Mouse (Mus musculus) hindbrain, embryonic 13.5 days (tissue): Measurements from ENCODE around the gene Tex12. TPM values are rescaled to one million over a fixed set of nuclear protein-coding genes. Genes with fewer than 3 reads are reported as not detected.

Experiments
- ATAC-seq: fragments of 200-750 bp; cut with Nextera tagmentation; 2 replicates; pipeline ENCODE4 v1.8.0; 2017; ENCODE audit warnings: moderate TSS enrichment; ENCODE audit not compliant: low FRiP score
- H3K27ac ChIP-seq: fragments of 300-500 bp; sonication (generic); 2 replicates; pipeline ENCODE4 v1.5.1; 2015; ENCODE audit warnings: inconsistent platforms, mild to moderate bottlenecking, moderate library complexity
- H3K27me3 ChIP-seq: fragments of 300-500 bp; sonication (generic); 2 replicates; pipeline ENCODE4 v1.6.1; 2015; ENCODE audit warnings: mild to moderate bottlenecking, inconsistent platforms
- H3K36me3 ChIP-seq: fragments of 300-500 bp; sonication (generic); 2 replicates; pipeline ENCODE4 v1.6.1; 2015; ENCODE audit warnings: mild to moderate bottlenecking, inconsistent platforms
- H3K4me1 ChIP-seq: fragments of 300-500 bp; sonication (generic); replicated peaks from 2 replicates; pipeline ENCODE4 v1.6.1; 2015; ENCODE audit warnings: inconsistent platforms
- H3K4me2 ChIP-seq: fragments of 300-500 bp; sonication (generic); 2 replicates; pipeline ENCODE4 v1.6.1; 2015; ENCODE audit warnings: inconsistent platforms, mild to moderate bottlenecking, moderate library complexity
- H3K4me3 ChIP-seq: fragments of 300-500 bp; sonication (generic); 2 replicates; pipeline ENCODE4 v1.5.1; 2015; ENCODE audit warnings: mild to moderate bottlenecking, inconsistent platforms
- H3K9ac ChIP-seq: fragments of 300-500 bp; sonication (generic); 2 replicates; pipeline ENCODE4 v1.6.1; 2015; ENCODE audit warnings: mild to moderate bottlenecking, inconsistent platforms
- H3K9me3 ChIP-seq: fragments of 300-500 bp; sonication (generic); 2 replicates; pipeline ENCODE4 v1.6.1; 2016; ENCODE audit warnings: inconsistent platforms
- WGBS: fragments of 180-500 bp; shearing (Covaris S2); methylation state at CpG from one replicate; pipeline ENCODE4 v1.1.7; 2015; 5-methylcytosine and 5-hydroxymethylcytosine counted together
- polyA plus RNA-seq: library from polyadenylated mRNA; unstranded; fragments of >200 nt; fragmentation: Nextera tagmentation; extraction: Ambion mirVana; gene quantifications from 2 replicates; pipeline ENCODE4 v1.2.1, GENCODE M21; 2015

Tex12 gene
- polyA plus RNA-seq, 1 experiment from 2014 or later, result 0.22 TPM

GRCm38 (mm10) chr9:50525585-50525984 lies 35.5 kb downstream of the Tex12 start:
- ATAC-seq, result no peak
- Histone ChIP-seq H3K9ac (no peak overlapping the region; the same call in 1 of the 2 replicates), H3K4me1 (peaks cover 17% of the 10 kb centered on the region), H3K27ac (no peak overlapping the region), H3K36me3 (peaks cover 20% of the 10 kb centered on the region), H3K27me3 (no peaks in the 10 kb centered on the region), H3K4me2 (no peak overlapping the region), H3K9me3 (no peaks in the 10 kb centered on the region), H3K4me3 (no peak overlapping the region)
- WGBS, result 91% methylated on average over 5 of the region's 5 CpGs

- Histone ChIP-seq H3K4me2 (no peak overlapping the region), H3K27me3 (no peaks in the 10 kb centered on the region), H3K27ac (no peak overlapping the region), H3K36me3 (peaks cover 20% of the 10 kb centered on the region), H3K4me1 (peaks cover 17% of the 10 kb centered on the region), H3K4me3 (no peak overlapping the region), H3K9me3 (no peaks in the 10 kb centered on the region), H3K9ac (no peak overlapping the region)
- 90% methylated on average over 5 of the region's 5 CpGs for WGBS
- no peak for ATAC-seq
Observed at GRCm38 (mm10) chr9:50524936-50525335, 36.2 kb downstream of the Tex12 start.

- peaks cover 11% of the 10 kb centered on the region for H3K4me1 ChIP-seq
- no peaks in the 10 kb centered on the region for H3K27me3 ChIP-seq
- no peaks in the 10 kb centered on the region for H3K9me3 ChIP-seq
- no peak overlapping the region for H3K4me3 ChIP-seq
- 84% methylated on average over 5 of the region's 5 CpGs for WGBS
- H3K36me3 ChIP-seq, result peaks cover 20% of the 10 kb centered on the region
- H3K27ac ChIP-seq, result no peak overlapping the region
- no peak for ATAC-seq
- H3K4me2 ChIP-seq, result no peak overlapping the region
- H3K9ac ChIP-seq, result 0 out of 2 replicates have a peak overlapping the region, but pooled peaks have one; percentile 8
Observed at GRCm38 (mm10) chr9:50522574-50522973, 38.6 kb downstream of the Tex12 start.

- Histone ChIP-seq H3K36me3 (peaks cover 20% of the 10 kb centered on the region), H3K27me3 (no peaks in the 10 kb centered on the region), H3K9ac (no peak overlapping the region), H3K9me3 (no peaks in the 10 kb centered on the region), H3K27ac (no peak overlapping the region), H3K4me1 (peaks cover under 1% of the 10 kb centered on the region), H3K4me3 (no peak overlapping the region), H3K4me2 (no peak overlapping the region)
- no peak for ATAC-seq
- 66% methylated on average over 2 of the region's 2 CpGs for WGBS
Observed at GRCm38 (mm10) chr9:50521562-50521961, 39.6 kb downstream of the Tex12 start.

- H3K36me3 ChIP-seq, result peaks cover 20% of the 10 kb centered on the region
- no peaks in the 10 kb centered on the region for H3K4me1 ChIP-seq
- no peak overlapping the region for H3K4me2 ChIP-seq
- no peak overlapping the region for H3K9ac ChIP-seq
- no peaks in the 10 kb centered on the region for H3K9me3 ChIP-seq
- 88% methylated on average over 6 of the region's 6 CpGs for WGBS
- no peak overlapping the region for H3K27ac ChIP-seq
- no peak for ATAC-seq
- H3K4me3 ChIP-seq, result no peak overlapping the region
- no peaks in the 10 kb centered on the region for H3K27me3 ChIP-seq
Observed at GRCm38 (mm10) chr9:50520748-50521147, 40.4 kb downstream of the Tex12 start.

GRCm38 (mm10) chr9:50518781-50519180 lies 42.3 kb downstream of the Tex12 start:
- ATAC-seq, result no peak
- Histone ChIP-seq H3K9me3 (no peaks in the 10 kb centered on the region), H3K4me2 (no peak overlapping the region), H3K4me1 (no peaks in the 10 kb centered on the region), H3K36me3 (peaks cover 10% of the 10 kb centered on the region), H3K27ac (no peak overlapping the region), H3K4me3 (no peak overlapping the region), H3K9ac (no peak overlapping the region), H3K27me3 (no peaks in the 10 kb centered on the region)
- WGBS, result 13% methylated on average over 2 of the region's 2 CpGs

GRCm38 (mm10) chr9:50515462-50515861 lies 45.7 kb downstream of the Tex12 start:
- Histone ChIP-seq H3K27me3 (no peaks in the 10 kb centered on the region), H3K4me3 (no peak overlapping the region), H3K4me2 (no peak overlapping the region), H3K27ac (no peak overlapping the region), H3K36me3 (no peaks in the 10 kb centered on the region), H3K4me1 (no peaks in the 10 kb centered on the region), H3K9ac (no peak overlapping the region), H3K9me3 (no peaks in the 10 kb centered on the region)
- WGBS, result 95% methylated on average over 5 of the region's 5 CpGs
- ATAC-seq, result no peak

GRCm38 (mm10) chr9:50507570-50507969 lies 53.6 kb downstream of the Tex12 start:
- H3K4me2 ChIP-seq, result no peak overlapping the region
- no peaks in the 10 kb centered on the region for H3K27me3 ChIP-seq
- ATAC-seq, result no peak
- H3K9ac ChIP-seq, result no peak overlapping the region
- no peaks in the 10 kb centered on the region for H3K9me3 ChIP-seq
- no peaks in the 10 kb centered on the region for H3K36me3 ChIP-seq
- 86% methylated on average over 7 of the region's 7 CpGs for WGBS
- H3K4me3 ChIP-seq, result no peak overlapping the region
- H3K27ac ChIP-seq, result no peak overlapping the region
- no peaks in the 10 kb centered on the region; the same call in 1 of the 2 replicates for H3K4me1 ChIP-seq

Other genes starting within 250 kb of the Tex12 start
- 142 and 149 TPM in 2 replicates for gene Rpl10-ps3, start 216.4 kb downstream of the Tex12 start, polyA plus RNA-seq
- 0.48 and 0.63 TPM in 2 replicates for gene Plet1, start 66.8 kb downstream of the Tex12 start, polyA plus RNA-seq
- 119 and 128 TPM in 2 replicates for gene Pts, start 32.6 kb downstream of the Tex12 start, polyA plus RNA-seq
- gene Il18, start 6.5 kb downstream of the Tex12 start, polyA plus RNA-seq, result 17.3 and 17.9 TPM in 2 replicates
- gene Bco2, start 6.1 kb downstream of the Tex12 start, polyA plus RNA-seq, result 0.30 and 0.35 TPM in 2 replicates
- gene Sdhd, start 42.5 kb upstream of the Tex12 start, polyA plus RNA-seq, result 221 and 228 TPM in 2 replicates
- 373 and 382 TPM in 2 replicates for gene Timm8b, start 42.6 kb upstream of the Tex12 start, polyA plus RNA-seq
- 5.7 and 7.5 TPM in 2 replicates for gene Pih1d2, start 56.0 kb upstream of the Tex12 start, polyA plus RNA-seq
- gene Nkapd1, start 56.1 kb upstream of the Tex12 start, polyA plus RNA-seq, result 24.5 and 25.9 TPM in 2 replicates
- gene Dlat, start 98.5 kb upstream of the Tex12 start, polyA plus RNA-seq, result 45.0 and 46.3 TPM in 2 replicates
- gene Dixdc1, start 178.2 kb upstream of the Tex12 start, polyA plus RNA-seq, result 35.0 and 36.4 TPM in 2 replicates
- gene 2310030G06Rik, start 185.2 kb upstream of the Tex12 start, polyA plus RNA-seq, result 1.1 and 1.9 TPM in 2 replicates
- gene Cryab, start 190.0 kb upstream of the Tex12 start, polyA plus RNA-seq, result 10.7 and 11.3 TPM in 2 replicates
- gene Hspb2, start 191.0 kb upstream of the Tex12 start, polyA plus RNA-seq, result 1.3 and 1.7 TPM in 2 replicates
- 11.5 and 12.3 TPM in 2 replicates for gene Fdxacb1, start 206.9 kb upstream of the Tex12 start, polyA plus RNA-seq
- 47.2 and 53.7 TPM in 2 replicates for gene Alg9, start 213.7 kb upstream of the Tex12 start, polyA plus RNA-seq
- 60.4 and 64.6 TPM in 2 replicates for gene 1110032A03Rik, start 214.2 kb upstream of the Tex12 start, polyA plus RNA-seq